Mouse (Mus musculus) macrophage (primary cell): ENCODE results near the gene Pxmp4. TPM values are rescaled to one million over a fixed set of nuclear protein-coding genes. Genes with fewer than 3 reads are reported as not detected.

Experiments used
- H3K27ac ChIP-seq: fragments of 350-480 bp; formaldehyde crosslinking; 2 replicates; pipeline ENCODE4 v1.9.0; 2021
- H3K36me3 ChIP-seq: fragments of 350-480 bp; formaldehyde crosslinking; 2 replicates; pipeline ENCODE4 v1.9.0; 2021; ENCODE audit errors: inconsistent target
- H3K4me3 ChIP-seq: fragments of 350-480 bp; formaldehyde crosslinking; 2 replicates; pipeline ENCODE4 v1.9.0; 2021; ENCODE audit errors: inconsistent target
- H3K79me2 ChIP-seq: fragments of 350-480 bp; formaldehyde crosslinking; 2 replicates; pipeline ENCODE4 v1.9.0; 2021; ENCODE audit errors: inconsistent target
- WGBS: methylation state at CpG from one replicate; pipeline ENCODE4 v1.1.7; 2026; ENCODE audit warnings: inconsistent platforms; ENCODE audit not compliant: missing documents; 5-methylcytosine and 5-hydroxymethylcytosine counted together
- polyA plus RNA-seq: library from polyadenylated mRNA; stranded (reverse); fragments of 250-400 nt; gene quantifications from 3 replicates; pipeline ENCODE4 v1.2.4, GENCODE M21; 2018; ENCODE audit warnings: inconsistent platforms

Gene Pxmp4
- polyA plus RNA-seq, 1 experiment from 2014 or later: 12.3 TPM

- Histone ChIP-seq H3K36me3 (no peaks in the 10 kb centered on the region), H3K79me2 (no peaks in the 10 kb centered on the region), H3K4me3 (no peak within 1 kb of the TSS), H3K27ac (no peak within 1 kb of the TSS)
- WGBS: 90% methylated on average over 4 of the region's 4 CpGs
These were observed 52.0 kb downstream of the Pxmp4 start, which contains the start of gene Actl10 for GRCm38 (mm10) chr2:154551476-154551875. TSS of gene Actl10 (plus strand) at chr2:154551776.

- no peaks in the 10 kb centered on the region for H3K36me3 ChIP-seq
- WGBS: 74% methylated on average over 2 of the region's 2 CpGs
- no peak overlapping the region for H3K27ac ChIP-seq
- H3K79me2 ChIP-seq: no peaks in the 10 kb centered on the region
- no peak overlapping the region for H3K4me3 ChIP-seq
These were observed 52.6 kb downstream of the Pxmp4 start for GRCm38 (mm10) chr2:154550937-154551336.

GRCm38 (mm10) chr2:154549886-154550189 is 53.7 kb downstream of the Pxmp4 start:
- Histone ChIP-seq H3K27ac (no peak overlapping the region), H3K4me3 (no peak overlapping the region), H3K79me2 (no peaks in the 10 kb centered on the region), H3K36me3 (no peaks in the 10 kb centered on the region)
- 23% methylated on average over 20 of the region's 20 CpGs for whole genome bisulfite sequencing

- WGBS: 11% methylated on average over 47 of the region's 48 CpGs
- Histone ChIP-seq H3K36me3 (no peaks in the 10 kb centered on the region), H3K27ac (peak overlapping the region; percentile 28; the same call in 1 of the 2 replicates), H3K4me3 (peak overlapping the region; percentile 30), H3K79me2 (no peaks in the 10 kb centered on the region)
These were observed 54.2 kb downstream of the Pxmp4 start for GRCm38 (mm10) chr2:154549127-154549885.

- Histone ChIP-seq H3K79me2 (no peaks in the 10 kb centered on the region), H3K27ac (0 out of 2 replicates have a peak overlapping the region, but pooled peaks have one; percentile 28), H3K36me3 (no peaks in the 10 kb centered on the region), H3K4me3 (peak overlapping the region; percentile 30)
- WGBS: 82% methylated on average over 3 of the region's 3 CpGs
These were observed 54.8 kb downstream of the Pxmp4 start for GRCm38 (mm10) chr2:154548688-154549087.

- Histone ChIP-seq H3K36me3 (no peaks in the 10 kb centered on the region), H3K27ac (no peak within 1 kb of the TSS), H3K4me3 (no peak within 1 kb of the TSS), H3K79me2 (no peaks in the 10 kb centered on the region)
- 99% methylated on average over 9 of the region's 10 CpGs for WGBS
These were observed 56.8 kb downstream of the Pxmp4 start, which contains the start of gene 1700003F12Rik for GRCm38 (mm10) chr2:154546711-154547110. TSS of gene 1700003F12Rik (plus strand) at chr2:154547085.

GRCm38 (mm10) chr2:154543567-154544347 is 59.8 kb downstream of the Pxmp4 start:
- H3K27ac ChIP-seq: no peak overlapping the region
- no peak overlapping the region for H3K4me3 ChIP-seq
- no peaks in the 10 kb centered on the region for H3K79me2 ChIP-seq
- whole genome bisulfite sequencing: 93% methylated on average over 9 of the region's 9 CpGs
- H3K36me3 ChIP-seq: no peaks in the 10 kb centered on the region

GRCm38 (mm10) chr2:154541630-154542029 is 61.9 kb downstream of the Pxmp4 start:
- Histone ChIP-seq H3K36me3 (no peaks in the 10 kb centered on the region), H3K27ac (no peak overlapping the region), H3K79me2 (no peaks in the 10 kb centered on the region), H3K4me3 (no peak overlapping the region)
- WGBS: 91% methylated on average over 2 of the region's 2 CpGs

- peaks cover 13% of the 10 kb centered on the region; the same call in 1 of the 2 replicates for H3K36me3 ChIP-seq
- 68% methylated on average over 3 of the region's 3 CpGs for WGBS
- no peak overlapping the region for H3K27ac ChIP-seq
- no peak overlapping the region for H3K4me3 ChIP-seq
- no peaks in the 10 kb centered on the region for H3K79me2 ChIP-seq
These were observed 63.8 kb downstream of the Pxmp4 start for GRCm38 (mm10) chr2:154539720-154540119.

- no peak overlapping the region for H3K27ac ChIP-seq
- peaks cover 17% of the 10 kb centered on the region; the same call in 1 of the 2 replicates for H3K36me3 ChIP-seq
- no peaks in the 10 kb centered on the region for H3K79me2 ChIP-seq
- H3K4me3 ChIP-seq: no peak overlapping the region
- WGBS: 89% methylated on average over 3 of the region's 3 CpGs
These were observed 64.8 kb downstream of the Pxmp4 start for GRCm38 (mm10) chr2:154538710-154539109.

- no peak overlapping the region for H3K27ac ChIP-seq
- H3K79me2 ChIP-seq: no peaks in the 10 kb centered on the region
- no peak overlapping the region for H3K4me3 ChIP-seq
- 97% methylated on average over 2 of the region's 2 CpGs for WGBS
- peaks cover 21% of the 10 kb centered on the region; the same call in 1 of the 2 replicates for H3K36me3 ChIP-seq
These were observed 65.2 kb downstream of the Pxmp4 start for GRCm38 (mm10) chr2:154538310-154538709.

Other genes with a start within 250 kb of the Pxmp4 start
- gene Cdk5rap1, start 230.7 kb downstream of the Pxmp4 start, polyA plus RNA-seq: 4.0 to 6.2 TPM (median 5.3 TPM) in 3 replicates
- gene Snta1, start 195.6 kb downstream of the Pxmp4 start, polyA plus RNA-seq: 2.9 to 11.4 TPM (median 6.1 TPM) in 3 replicates
- 8.0 to 9.7 TPM (median 9.0 TPM) in 3 replicates for gene Cbfa2t2, start 167.2 kb downstream of the Pxmp4 start, polyA plus RNA-seq
- gene 1700003F12Rik, start 56.6 kb downstream of the Pxmp4 start, polyA plus RNA-seq: 1.3 to 7.5 TPM (median 3.9 TPM) in 3 replicates
- gene Actl10, start 51.9 kb downstream of the Pxmp4 start, polyA plus RNA-seq: not detected in 3 replicates
- 0.10 to 0.91 TPM in 2 of 3 replicates, not detected in the other for gene Necab3, start 44.8 kb downstream of the Pxmp4 start, polyA plus RNA-seq
- gene E2f1, start 33.8 kb downstream of the Pxmp4 start, polyA plus RNA-seq: 14.1 to 33.2 TPM (median 21.6 TPM) in 3 replicates
- gene Zfp341, start 9.6 kb upstream of the Pxmp4 start, polyA plus RNA-seq: 1.6 to 1.9 TPM (median 1.8 TPM) in 3 replicates
- not detected in 3 replicates for gene 4930519P11Rik, start 9.7 kb upstream of the Pxmp4 start, polyA plus RNA-seq
- gene Chmp4b, start 48.0 kb upstream of the Pxmp4 start, polyA plus RNA-seq: 337 to 461 TPM (median 343 TPM) in 3 replicates
- gene Gm14214, start 166.3 kb upstream of the Pxmp4 start, polyA plus RNA-seq: not detected in 3 replicates
- 115 to 167 TPM (median 115 TPM) in 3 replicates for gene Raly, start 187.4 kb upstream of the Pxmp4 start, polyA plus RNA-seq
- gene a, start 187.7 kb upstream of the Pxmp4 start, polyA plus RNA-seq: not detected in 3 replicates